Mouse (Mus musculus) spleen, adult 2 months (tissue): ENCODE results near the gene Psmb4. TPM values are rescaled to one million over a fixed set of nuclear protein-coding genes. Genes with fewer than 3 reads are reported as not detected.

Experiments
- DNase-seq, 2 experiments: peaks; one replicate each; pipeline versions ENCODE4 v3.0.0 to v3.0.0-alpha.2; 2012 to 2021; ENCODE audit warnings: low spot score in 2 of 2, low read depth in 1 of 2
- H3K27ac ChIP-seq: fragments of 200-500 bp; 2 replicates; pipeline ENCODE4 v1.5.1; 2012; ENCODE audit warnings: low read length, inconsistent platforms; ENCODE audit not compliant: insufficient read depth
- H3K27me3 ChIP-seq: fragments of 200-500 bp; 2 replicates; pipeline ENCODE4 v1.6.1; 2012; ENCODE audit warnings: mild to moderate bottlenecking, moderate library complexity, low read length, inconsistent platforms; ENCODE audit not compliant: control insufficient read depth, insufficient read depth
- H3K36me3 ChIP-seq: fragments of 200-500 bp; 2 replicates; pipeline ENCODE4 v1.6.1; 2012; ENCODE audit warnings: mild to moderate bottlenecking, low read length, inconsistent platforms; ENCODE audit not compliant: control insufficient read depth, insufficient read depth
- H3K4me1 ChIP-seq: fragments of 200-500 bp; 2 replicates; pipeline ENCODE4 v1.6.1; 2011; ENCODE audit warnings: inconsistent platforms; ENCODE audit not compliant: control insufficient read depth, insufficient read depth, insufficient read length
- H3K4me3 ChIP-seq: fragments of 200-500 bp; 2 replicates; pipeline ENCODE4 v1.5.1; 2011; ENCODE audit warnings: mild to moderate bottlenecking, inconsistent platforms; ENCODE audit not compliant: insufficient read depth, insufficient read length; ENCODE audit errors: extremely low read depth
- CTCF ChIP-seq: fragments of 200-500 bp; IDR thresholded peaks from 2 replicates; pipeline ENCODE4 v1.5.1; 2011; ENCODE audit warnings: mild to moderate bottlenecking, inconsistent platforms; ENCODE audit not compliant: insufficient read depth, insufficient read length, insufficient replicate concordance; ENCODE audit errors: extremely low read depth
- POLR2A ChIP-seq: fragments of 200-500 bp; IDR thresholded peaks from 2 replicates; pipeline ENCODE4 v1.6.1; 2011; ENCODE audit warnings: low read depth, low read length, inconsistent platforms
- WGBS: fragments of 180-500 bp; shearing (Covaris S2); methylation state at CpG from one replicate; pipeline ENCODE4 v1.1.7; 2018; 5-methylcytosine and 5-hydroxymethylcytosine counted together
- polyA plus RNA-seq: library from polyadenylated mRNA; depleted of rRNA; stranded (reverse); fragments of >200 nt; gene quantifications from 2 replicates; pipeline ENCODE4 v1.2.3, GENCODE M21; 2012; rRNA removed

Gene Psmb4
- polyA plus RNA-seq, 1 experiment, result 117 TPM

GRCm38 (mm10) chr3:94835396-94835795, 51.4 kb downstream of the Psmb4 start:
- H3K36me3 ChIP-seq, result no peaks in the 10 kb centered on the region
- no peak overlapping the region for H3K4me3 ChIP-seq
- DNase-seq, result no peak
- H3K27ac ChIP-seq, result no peak overlapping the region
- peaks cover 5% of the 10 kb centered on the region; the same call in 1 of the 2 replicates for H3K4me1 ChIP-seq
- H3K27me3 ChIP-seq, result peaks cover 5% of the 10 kb centered on the region; the same call in 1 of the 2 replicates
- TF ChIP-seq POLR2A (no peak), CTCF (no peak)
- WGBS, result 83% methylated on average over 3 of the region's 3 CpGs

Other genes with a start within 250 kb of the Psmb4 start
- not detected in 2 replicates for gene Gm10972, start 243.8 kb downstream of the Psmb4 start, polyA plus RNA-seq
- 1.7 and 1.8 TPM in 2 replicates for gene Tuft1, start 228.1 kb downstream of the Psmb4 start, polyA plus RNA-seq
- gene Selenbp2, start 193.4 kb downstream of the Psmb4 start, polyA plus RNA-seq, result 0.31 and 1.1 TPM in 2 replicates
- 0.11 and 0.22 TPM in 2 replicates for gene Cgn, start 100.5 kb downstream of the Psmb4 start, polyA plus RNA-seq
- gene Pogz, start 49.4 kb downstream of the Psmb4 start, polyA plus RNA-seq, result 24.8 and 26.2 TPM in 2 replicates
- gene Selenbp1, start 46.1 kb upstream of the Psmb4 start, polyA plus RNA-seq, result 34.9 and 35.4 TPM in 2 replicates
- 23.9 and 26.4 TPM in 2 replicates for gene Rfx5, start 67.1 kb upstream of the Psmb4 start, polyA plus RNA-seq
- gene Pi4kb, start 87.8 kb upstream of the Psmb4 start, polyA plus RNA-seq, result 30.2 and 31.7 TPM in 2 replicates
- gene Zfp687, start 128.5 kb upstream of the Psmb4 start, polyA plus RNA-seq, result 18.5 and 21.0 TPM in 2 replicates
- 90.5 and 108 TPM in 2 replicates for gene Psmd4, start 155.7 kb upstream of the Psmb4 start, polyA plus RNA-seq
- gene Pip5k1a, start 220.0 kb upstream of the Psmb4 start, polyA plus RNA-seq, result 14.1 and 14.4 TPM in 2 replicates
- gene Vps72, start 224.1 kb upstream of the Psmb4 start, polyA plus RNA-seq, result 36.3 and 44.6 TPM in 2 replicates
- 0.69 and 0.91 TPM in 2 replicates for gene Tmod4, start 237.5 kb upstream of the Psmb4 start, polyA plus RNA-seq
- gene Scnm1, start 247.1 kb upstream of the Psmb4 start, polyA plus RNA-seq, result 25.2 and 29.4 TPM in 2 replicates
- gene Lysmd1, start 247.1 kb upstream of the Psmb4 start, polyA plus RNA-seq, result 4.7 and 5.3 TPM in 2 replicates